Mouse (Mus musculus) spleen, postnatal 10 days (tissue): ENCODE results near the gene Nup214.

Source experiments
- DNase-seq, 2 experiments: peaks; one replicate each; pipeline ENCODE4 v3.0.0; 2021 to 2022; ENCODE audit warnings: low spot score in 2 of 2

The Nup214 gene

GRCm38 (mm10) chr2:32068811-32069607 lies 94.8 kb downstream of the Nup214 start:
- peak in 1 of 2 experiments; percentile 15 for DNase-seq

- no peak for DNase-seq
These were observed 96.5 kb downstream of the Nup214 start for GRCm38 (mm10) chr2:32070747-32071146.

- DNase-seq = no peak
These were observed 100.2 kb downstream of the Nup214 start for GRCm38 (mm10) chr2:32074404-32074803.

GRCm38 (mm10) chr2:32075368-32075767 lies 101.1 kb downstream of the Nup214 start:
- DNase-seq = no peak

GRCm38 (mm10) chr2:32077744-32078143 lies 103.5 kb downstream of the Nup214 start:
- DNase-seq = no peak

GRCm38 (mm10) chr2:32078522-32078921 lies 104.3 kb downstream of the Nup214 start:
- peak in 1 of 2 experiments; percentile 61 for DNase-seq

GRCm38 (mm10) chr2:32079191-32079725 lies 105.0 kb downstream of the Nup214 start:
- DNase-seq = peak in 1 of 2 experiments; percentile 55

- DNase-seq = peak in 1 of 2 experiments; percentile 20
These were observed 106.4 kb downstream of the Nup214 start for GRCm38 (mm10) chr2:32080681-32081080.

GRCm38 (mm10) chr2:32081296-32081929 lies 107.2 kb downstream of the Nup214 start:
- peak; percentile 37 to 64 for DNase-seq

GRCm38 (mm10) chr2:32082229-32082628 lies 108.0 kb downstream of the Nup214 start:
- peak in 1 of 2 experiments; percentile 66 for DNase-seq

GRCm38 (mm10) chr2:32083159-32084011 lies 109.1 kb downstream of the Nup214 start:
- peak; percentile 82 to 86 for DNase-seq

- peak; percentile 74 to 77 for DNase-seq
These were observed 110.1 kb downstream of the Nup214 start, which contains the start of gene Fam78a for GRCm38 (mm10) chr2:32084111-32084871. Gene Fam78a (minus strand): TSS chr2:32084857.

- peak in 1 of 2 experiments; percentile 65 for DNase-seq
These were observed 110.6 kb downstream of the Nup214 start for GRCm38 (mm10) chr2:32084872-32085199.

GRCm38 (mm10) chr2:32085231-32085630 lies 111.0 kb downstream of the Nup214 start:
- DNase-seq = peak; percentile 62 to 65

- no peak for DNase-seq
These were observed 113.4 kb downstream of the Nup214 start for GRCm38 (mm10) chr2:32087606-32088005.

- DNase-seq = peak in 1 of 2 experiments; percentile 48
These were observed 114.2 kb downstream of the Nup214 start for GRCm38 (mm10) chr2:32088372-32088981.

- no peak for DNase-seq
These were observed 115.4 kb downstream of the Nup214 start for GRCm38 (mm10) chr2:32089606-32090005.

- no peak for DNase-seq
These were observed 115.9 kb downstream of the Nup214 start for GRCm38 (mm10) chr2:32090145-32090544.

GRCm38 (mm10) chr2:32091956-32092355 lies 117.7 kb downstream of the Nup214 start:
- DNase-seq = no peak

- no peak for DNase-seq
These were observed 119.9 kb downstream of the Nup214 start for GRCm38 (mm10) chr2:32094001-32094707.
